Mouse (Mus musculus) left cerebral cortex, postnatal 10 days (tissue): Measurements from ENCODE around the gene Nisch. TPM values are rescaled to one million over a fixed set of nuclear protein-coding genes. Genes with fewer than 3 reads are reported as not detected.

Experiments used
- DNase-seq, 2 experiments: peaks; one replicate each; pipeline ENCODE4 v3.0.0; 2021 to 2022; ENCODE audit warnings: low spot score in 2 of 2, mixed read lengths in 1 of 2; ENCODE audit errors: extremely low spot score in 1 of 2
- intact Hi-C: fragments of 180-260 bp; cut with DNase I; formaldehyde crosslinking; loops from one replicate; pipeline ENCODE4 v1.15.1; 2025
- total RNA-seq, 2 experiments: library from RNA; stranded (reverse); gene quantifications; 2 replicates each; pipeline ENCODE4 v1.2.3; 2021

Gene Nisch
- total RNA-seq, 2 experiments from 2014 or later: 412 to 432 TPM

- intact Hi-C loops: loop anchor here (5.0 kb wide), 1 partner anchor 66 kb away; the partner anchor contains the start of gene Nt5dc2
- DNase-seq: peak in 1 of 2 experiments; percentile 31
Measured at GRCm38 (mm10) chr14:31197547-31198516, 18.9 kb downstream of the Nisch start.

- intact Hi-C loops: loop anchor here (5.0 kb wide), 1 partner anchor 64 kb away; the partner anchor contains the start of gene Nt5dc2
- DNase-seq: no peak
Measured at GRCm38 (mm10) chr14:31195968-31196367, 20.8 kb downstream of the Nisch start.

GRCm38 (mm10) chr14:31195521-31195920 lies 21.2 kb downstream of the Nisch start:
- intact Hi-C loops: loop anchor here (5.0 kb wide), 1 partner anchor 63 kb away; the partner anchor contains the start of gene Nt5dc2

GRCm38 (mm10) chr14:31194891-31195513 lies 21.7 kb downstream of the Nisch start:
- intact Hi-C loops: loop anchor here (5.0 kb wide), 1 partner anchor 63 kb away; the partner anchor contains the start of gene Nt5dc2
- peak in 1 of 2 experiments; percentile 62 for DNase-seq

More at GRCm38 (mm10) chr14:31195521-31195920, 21.2 kb downstream of the Nisch start:
- DNase-seq: no peak

- DNase-seq: no peak
- intact Hi-C loops: no loop called here
Measured at GRCm38 (mm10) chr14:31194441-31194840, 22.3 kb downstream of the Nisch start.

- intact Hi-C loops: no loop called here
- DNase-seq: no peak
Measured at GRCm38 (mm10) chr14:31193791-31194190, 23.0 kb downstream of the Nisch start.

- no peak for DNase-seq
- intact Hi-C loops: no loop called here
Measured at GRCm38 (mm10) chr14:31191936-31192335, 24.8 kb downstream of the Nisch start.

GRCm38 (mm10) chr14:31189348-31189747 lies 27.4 kb downstream of the Nisch start:
- intact Hi-C loops: loop anchor here (10.0 kb wide), 2 partner anchors 145 to 175 kb away; partner anchors contain the start of genes Gnl3 and Pbrm1
- DNase-seq: no peak

GRCm38 (mm10) chr14:31188771-31189181 lies 28.0 kb downstream of the Nisch start:
- no peak for DNase-seq
- intact Hi-C loops: loop anchor here (10.0 kb wide), 2 partner anchors 144 to 174 kb away; partner anchors contain the start of genes Gnl3 and Pbrm1

- intact Hi-C loops: loop anchor here (10.0 kb wide), 2 partner anchors 142 to 172 kb away; partner anchors contain the start of genes Gnl3 and Pbrm1
Measured at GRCm38 (mm10) chr14:31186656-31187055, 30.1 kb downstream of the Nisch start.

GRCm38 (mm10) chr14:31184195-31184594 lies 32.6 kb downstream of the Nisch start:
- DNase-seq: no peak
- intact Hi-C loops: loop anchor here (10.0 kb wide), 2 partner anchors 139 to 169 kb away; partner anchors contain the start of genes Gnl3 and Pbrm1

More at GRCm38 (mm10) chr14:31186656-31187055, 30.1 kb downstream of the Nisch start:
- no peak for DNase-seq

GRCm38 (mm10) chr14:31183541-31183940 lies 33.2 kb downstream of the Nisch start:
- intact Hi-C loops: loop anchor here (10.0 kb wide), 2 partner anchors 139 to 169 kb away; partner anchors contain the start of genes Gnl3 and Pbrm1
- DNase-seq: no peak

GRCm38 (mm10) chr14:31182786-31183290 lies 33.9 kb downstream of the Nisch start:
- DNase-seq: no peak
- intact Hi-C loops: loop anchor here (10.0 kb wide), 2 partner anchors 138 to 168 kb away; partner anchors contain the start of genes Gnl3 and Pbrm1

- intact Hi-C loops: loop anchor here (10.0 kb wide), 2 partner anchors 137 to 167 kb away; partner anchors contain the start of genes Gnl3 and Pbrm1
- DNase-seq: no peak
Measured at GRCm38 (mm10) chr14:31181512-31181911, 35.2 kb downstream of the Nisch start.

- intact Hi-C loops: loop anchor here (10.0 kb wide), 2 partner anchors 135 to 165 kb away; partner anchors contain the start of genes Gnl3 and Pbrm1
- no peak for DNase-seq
Measured at GRCm38 (mm10) chr14:31179677-31180365, 36.9 kb downstream of the Nisch start.

GRCm38 (mm10) chr14:31177715-31178114 lies 39.0 kb downstream of the Nisch start:
- DNase-seq: no peak
- intact Hi-C loops: no loop called here

GRCm38 (mm10) chr14:31177287-31177686 lies 39.5 kb downstream of the Nisch start:
- intact Hi-C loops: no loop called here
- no peak for DNase-seq

GRCm38 (mm10) chr14:31173537-31173936 lies 43.2 kb downstream of the Nisch start:
- DNase-seq: no peak

More at GRCm38 (mm10) chr14:31173537-31173936, 43.2 kb downstream of the Nisch start:
- intact Hi-C loops: no loop called here
